Mouse (Mus musculus): ENCODE data around the gene Dct.

DNA sequence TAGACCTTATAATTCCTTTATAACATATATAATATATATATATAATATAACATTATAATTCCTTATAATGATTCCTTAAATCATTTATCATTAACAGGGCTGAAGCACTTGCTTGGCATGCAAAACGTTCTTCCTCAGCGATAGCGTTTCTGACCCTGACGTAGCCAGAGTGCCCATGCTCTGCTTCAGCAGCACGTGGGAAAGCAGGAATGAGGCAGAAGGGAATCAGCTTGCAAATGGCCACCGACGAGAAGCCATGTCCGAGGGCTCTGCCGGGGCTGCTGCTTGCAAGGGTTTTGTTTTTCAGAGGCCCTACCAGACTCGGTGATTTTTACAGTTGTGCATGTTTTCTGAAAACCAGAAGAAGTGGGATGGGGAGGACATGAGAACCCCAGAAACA, 1.6 kb downstream of the Dct start:
- TF ChIP-seq CTCF (IDR thresholded peaks at IDR 0.05; ENCODE audit: low read depth), result no peak
- no peak for TF ChIP-seq EP300 (IDR thresholded peaks at IDR 0.05; ENCODE audit: low read depth)

All from liver, embryonic 14.5 days (tissue).